Mouse (Mus musculus) testis, postnatal 10 days (tissue): ENCODE measurements around the gene Grid1.

Experiments
- DNase-seq: peaks from one replicate; pipeline ENCODE4 v3.0.0; 2021; ENCODE audit warnings: low spot score

Grid1 gene

DNA sequence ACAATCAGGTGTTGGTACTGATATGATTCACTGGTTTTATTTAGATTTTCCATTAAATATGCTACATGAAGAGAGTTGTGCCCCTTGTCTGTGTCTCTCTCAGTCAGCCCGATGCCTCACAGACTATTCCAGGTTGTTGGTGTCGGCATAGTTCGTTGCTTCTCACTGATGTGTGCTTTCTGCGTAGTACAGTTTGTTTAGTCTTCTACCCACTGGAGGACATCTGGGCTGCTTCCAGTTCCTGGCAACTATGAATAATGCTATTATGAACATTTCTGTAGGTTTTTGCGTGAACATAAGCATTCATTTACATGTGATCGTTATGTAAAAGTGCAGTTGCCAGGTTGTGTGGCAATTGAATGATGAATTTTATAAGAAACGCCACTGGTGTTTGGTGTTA, 633.8 kb downstream of the Grid1 start:
- DNase-seq = no peak

DNA sequence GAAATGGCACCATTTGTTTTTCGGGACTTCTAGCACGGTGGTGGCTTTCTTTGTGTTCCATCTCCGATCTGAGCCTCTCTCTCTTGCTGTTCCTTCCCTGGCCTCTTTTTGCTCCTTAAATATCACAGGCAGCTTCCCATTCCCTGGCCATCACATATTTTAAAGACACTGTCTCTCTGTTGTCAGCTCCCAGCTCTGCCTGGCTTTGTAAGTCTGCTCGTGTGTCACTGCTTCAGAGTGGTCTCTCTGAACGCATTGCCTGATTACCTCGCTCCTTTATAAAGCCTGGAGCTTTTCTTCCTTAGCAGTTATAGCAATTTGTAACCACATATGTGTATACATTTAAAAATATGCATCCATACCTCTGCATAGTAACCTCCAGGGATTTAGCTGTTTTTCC, 648.3 kb downstream of the Grid1 start:
- DNase-seq = no peak

GRCm38 (mm10) chr14:35486017-35486416, 666.1 kb downstream of the Grid1 start:
- DNase-seq = no peak

DNA sequence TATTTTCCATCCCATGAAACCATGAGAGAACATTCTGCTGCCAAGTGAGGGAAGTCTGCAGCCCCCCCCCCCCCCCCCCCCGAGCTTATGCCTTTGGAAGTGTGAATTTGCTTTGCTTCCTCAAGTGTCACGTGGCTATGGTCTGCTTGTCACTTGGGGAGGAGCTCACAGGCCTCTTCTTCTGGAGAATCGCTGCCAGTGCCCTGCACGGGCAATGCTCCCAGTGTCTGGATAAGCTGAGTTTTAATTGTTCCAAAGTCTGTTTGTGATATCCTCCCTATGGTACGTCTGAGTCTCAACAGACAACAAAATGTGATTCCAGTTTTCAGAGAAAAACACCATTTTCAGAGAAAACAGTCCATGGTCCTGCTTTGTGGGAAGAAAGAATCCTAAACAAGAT, 682.4 kb downstream of the Grid1 start:
- no peak for DNase-seq

- DNase-seq = no peak
Observed at GRCm38 (mm10) chr14:35519402-35519801, 699.5 kb downstream of the Grid1 start.

- no peak for DNase-seq
Observed at GRCm38 (mm10) chr14:35538835-35539234, 718.9 kb downstream of the Grid1 start.

GRCm38 (mm10) chr14:35541254-35541991, 721.5 kb downstream of the Grid1 start:
- DNase-seq = no peak

DNA sequence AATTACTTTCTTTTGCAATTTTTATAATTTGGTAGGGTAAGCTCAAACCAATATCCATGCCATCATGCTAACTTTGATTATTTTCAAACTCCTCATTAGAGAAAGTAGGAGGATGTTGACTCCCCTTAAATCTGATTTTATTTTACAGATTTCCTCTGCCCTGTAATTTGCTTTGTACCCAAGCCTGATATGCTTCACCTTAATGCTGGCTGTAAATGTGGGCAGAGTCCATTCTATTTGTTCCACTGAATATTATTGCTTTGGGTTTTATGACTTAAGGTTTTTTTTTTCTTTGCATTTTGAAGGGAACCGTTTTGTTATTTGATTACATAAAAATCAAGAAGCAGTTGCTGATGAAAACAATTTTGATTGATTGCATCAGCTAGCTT, 722.1 kb downstream of the Grid1 start:
- DNase-seq = no peak

GRCm38 (mm10) chr14:35554288-35554687, 734.4 kb downstream of the Grid1 start:
- no peak for DNase-seq

DNA sequence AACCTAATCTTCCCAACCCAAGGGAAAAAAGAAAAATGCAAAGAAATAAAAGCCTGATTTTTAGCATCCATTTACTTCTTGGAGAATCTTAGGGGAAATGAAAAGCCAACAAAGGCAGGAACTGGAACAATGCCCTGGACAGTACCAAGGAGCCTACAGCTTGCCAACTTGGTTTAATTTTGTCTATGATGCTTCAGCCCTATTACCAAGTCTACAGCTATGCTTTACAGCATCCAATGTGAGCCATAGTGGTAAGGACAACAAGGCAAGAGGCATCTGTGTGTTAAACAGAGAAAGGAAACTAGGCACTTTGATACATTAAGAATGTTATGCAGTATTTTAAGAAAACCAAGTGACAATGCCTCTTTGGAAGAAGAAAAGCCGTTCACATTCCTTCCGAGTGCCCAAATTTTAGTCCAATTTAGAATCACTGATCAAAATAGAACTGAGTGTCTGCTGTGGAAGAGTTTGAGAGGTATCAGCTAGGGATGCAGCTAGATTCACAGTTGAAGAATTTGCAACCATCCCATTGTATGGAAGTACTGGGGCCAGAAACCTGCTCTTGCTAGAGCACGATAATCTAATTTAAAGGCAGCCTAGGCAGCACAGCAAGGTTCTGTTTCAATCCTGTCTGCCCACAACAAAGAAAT, 741.5 kb downstream of the Grid1 start:
- no peak for DNase-seq

DNA sequence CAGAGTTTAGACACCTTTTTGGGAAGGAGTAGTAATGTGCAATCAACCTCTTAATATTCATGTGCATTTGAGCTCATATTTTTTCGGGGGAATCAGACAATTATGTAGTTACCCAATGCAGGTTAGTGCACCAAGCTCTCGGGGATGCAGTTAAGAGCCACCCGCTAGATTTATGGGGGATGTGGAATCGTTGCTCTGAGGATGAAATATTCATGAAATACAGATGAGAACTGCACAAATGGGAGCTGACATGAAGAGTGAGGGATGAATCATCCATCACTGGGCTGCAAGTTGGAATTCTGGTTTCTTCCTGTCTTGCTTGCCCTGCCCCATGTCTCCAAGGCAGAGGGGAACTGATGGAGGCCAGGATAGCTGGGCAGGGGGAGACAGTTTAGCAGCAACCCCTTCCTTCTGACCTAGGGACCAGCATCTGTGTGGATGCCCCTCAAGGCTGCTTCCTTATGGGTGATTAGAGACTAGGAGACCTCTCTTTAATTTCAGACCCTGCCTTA, 753.1 kb downstream of the Grid1 start:
- DNase-seq = no peak

DNA sequence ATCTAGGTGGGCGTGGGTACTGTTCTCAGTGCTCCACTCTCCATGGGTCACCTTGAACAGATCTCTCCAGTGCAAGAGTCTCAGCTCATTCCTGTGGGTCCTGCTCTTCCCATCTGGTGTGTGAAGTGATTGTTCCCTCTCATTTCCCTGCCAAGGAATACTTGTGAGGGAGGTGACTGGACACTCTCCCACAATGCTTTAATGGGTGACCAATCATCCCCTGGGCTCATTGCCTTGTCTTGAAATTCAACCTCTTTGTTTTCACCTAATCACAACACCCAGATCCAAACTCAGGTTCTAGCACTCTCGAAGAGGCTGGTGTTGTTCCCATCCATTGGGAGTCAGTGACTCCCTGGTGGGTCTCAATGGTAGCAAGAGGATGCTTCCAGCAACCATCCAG, 754.6 kb downstream of the Grid1 start:
- no peak for DNase-seq

GRCm38 (mm10) chr14:35575285-35575684, 755.4 kb downstream of the Grid1 start:
- DNase-seq = no peak

DNA sequence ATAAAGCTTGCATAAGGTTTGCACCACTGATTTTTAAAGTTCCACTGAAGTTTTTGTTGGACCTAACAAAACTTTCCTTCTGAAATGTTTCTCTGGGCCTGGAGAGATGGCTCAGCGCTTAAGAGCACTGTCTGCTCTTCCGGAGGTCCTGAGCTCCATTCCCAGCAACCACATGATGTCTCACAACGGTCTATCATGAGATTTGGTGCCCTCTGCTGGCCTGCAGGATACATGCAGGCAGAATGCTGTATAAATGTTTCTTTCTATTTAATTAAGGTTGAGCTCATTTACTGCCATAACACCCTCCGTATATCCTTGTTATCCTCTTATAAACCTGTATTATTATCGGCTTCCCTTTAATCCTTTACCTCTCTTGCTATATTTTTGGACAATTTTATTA, 805.8 kb downstream of the Grid1 start:
- DNase-seq = no peak
